Mouse (Mus musculus) A20 (cell line): ENCODE data around the gene Zfyve28.
A peak's percentile ranks its signal among the peaks of the same experiment; 100 is the strongest.

Experiments used
- DNase-seq: peaks from one replicate; pipeline ENCODE4 v3.0.0-alpha.2; 2011; ENCODE audit warnings: low read depth, low spot score

Zfyve28 gene

DNA sequence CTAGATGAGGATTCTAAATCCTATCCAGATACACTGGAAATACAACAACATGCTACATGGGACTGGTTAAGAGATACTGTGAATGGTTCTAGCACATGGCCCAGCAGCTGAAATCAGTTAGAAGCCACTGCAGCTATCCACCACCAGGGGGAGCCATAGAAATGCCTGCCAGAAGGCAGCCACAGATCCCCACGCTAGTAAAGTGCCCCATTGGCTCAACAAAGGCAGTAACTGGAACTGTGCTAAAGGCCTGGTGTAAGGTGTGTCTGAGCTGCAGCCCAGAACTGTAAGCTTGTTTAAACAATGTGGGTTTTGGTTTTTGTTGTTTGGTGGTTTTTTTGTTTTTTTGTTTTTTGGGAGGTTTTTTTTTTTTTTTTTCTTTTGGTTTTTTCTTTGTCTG is 78.0 kb downstream of the Zfyve28 start:
- DNase-seq, result peak; percentile 83

DNA sequence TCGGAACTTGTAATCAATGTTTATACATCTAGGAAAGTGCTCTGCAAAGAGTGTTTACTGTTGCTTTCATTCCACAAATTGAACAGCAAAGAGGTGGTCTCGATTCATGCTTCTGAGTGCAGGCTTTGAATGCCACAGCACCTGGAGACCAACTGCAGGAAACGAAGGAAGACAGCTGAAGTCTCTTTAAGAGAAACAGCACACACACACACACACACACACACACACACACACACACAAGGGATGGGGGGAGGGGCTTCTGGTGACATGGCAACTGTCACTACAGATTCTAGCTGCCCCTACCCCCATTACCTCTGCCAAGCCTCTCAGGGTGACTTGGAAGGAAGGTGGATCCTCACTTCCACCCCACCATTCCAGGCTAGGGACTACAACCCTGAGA is 80.7 kb downstream of the Zfyve28 start:
- DNase-seq, result no peak

DNA sequence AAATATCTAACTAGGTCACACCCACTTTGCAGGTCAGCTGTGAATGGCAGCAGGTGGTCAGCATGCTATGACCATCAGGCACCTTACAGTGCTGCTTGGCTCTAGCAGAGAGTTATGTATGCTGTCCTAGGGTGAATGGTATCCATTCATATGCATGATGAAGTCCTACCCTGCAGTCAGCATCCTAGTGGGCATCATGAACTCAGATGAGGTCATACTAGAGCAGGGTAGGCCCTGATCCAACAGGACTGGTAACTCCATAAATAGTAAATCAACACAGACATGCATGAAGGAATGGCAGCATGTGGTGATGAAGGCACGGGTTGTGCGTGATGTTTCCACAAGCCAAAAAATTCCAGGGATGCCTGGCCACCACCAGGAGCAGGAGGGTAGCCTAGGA is 82.5 kb downstream of the Zfyve28 start:
- DNase-seq, result no peak

DNA sequence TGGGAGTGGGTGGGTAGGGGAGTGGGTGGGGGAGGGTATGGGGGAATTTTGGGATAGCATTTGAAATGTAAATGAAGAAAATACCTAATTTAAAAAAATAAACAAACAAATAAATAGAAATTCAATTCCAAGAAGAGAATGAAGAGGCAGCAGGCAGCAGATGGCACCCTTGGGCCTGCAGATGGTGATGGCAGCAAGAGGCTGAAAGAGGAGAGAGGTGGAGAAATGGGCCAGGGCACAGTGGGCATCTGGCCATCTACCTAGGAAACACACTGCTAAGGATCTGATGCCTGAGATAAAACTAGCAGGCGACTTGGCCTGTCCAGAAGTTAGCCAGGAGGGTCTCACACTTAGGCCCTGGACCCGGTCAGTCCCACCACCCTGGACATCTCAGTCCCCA is 83.3 kb downstream of the Zfyve28 start:
- no peak for DNase-seq

DNA sequence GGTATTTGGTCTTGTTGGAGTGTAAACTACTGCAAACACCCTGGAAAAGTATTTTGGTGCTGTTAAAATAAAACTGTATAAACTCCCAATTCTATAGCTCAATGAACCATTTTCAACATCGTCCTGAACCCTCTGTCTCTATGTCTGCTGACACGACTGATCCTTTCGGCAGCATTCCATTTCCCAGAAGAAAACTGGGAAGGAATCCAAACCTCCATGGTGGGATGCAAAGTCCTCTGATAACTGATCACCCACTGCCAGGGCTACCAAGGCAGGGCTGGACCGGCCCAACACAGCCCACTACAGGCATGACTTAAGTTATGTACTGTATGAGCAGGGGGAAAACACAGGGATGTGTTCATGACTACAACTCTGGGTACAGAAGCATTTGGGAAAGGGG is 86.2 kb downstream of the Zfyve28 start:
- no peak for DNase-seq

DNA sequence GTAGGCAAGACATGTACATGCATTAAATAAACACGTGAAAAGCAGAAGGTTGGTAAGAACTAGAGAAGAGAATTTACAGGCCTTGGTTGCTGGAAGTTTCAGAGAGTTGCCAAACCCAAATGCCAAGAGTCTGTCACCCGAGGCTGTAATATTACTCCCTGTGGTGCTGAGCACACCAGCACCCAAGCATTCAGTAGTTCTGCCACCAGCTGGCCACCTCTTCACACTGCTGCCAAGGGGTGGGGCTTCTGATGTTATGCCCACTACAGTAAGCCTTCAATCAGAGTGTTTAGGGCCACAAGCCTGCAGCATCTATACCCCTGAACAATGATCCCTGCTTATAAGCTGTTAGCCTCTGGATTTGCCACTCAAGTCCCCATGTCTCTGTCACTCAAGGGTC is 86.9 kb downstream of the Zfyve28 start:
- peak; percentile 50 for DNase-seq

DNA sequence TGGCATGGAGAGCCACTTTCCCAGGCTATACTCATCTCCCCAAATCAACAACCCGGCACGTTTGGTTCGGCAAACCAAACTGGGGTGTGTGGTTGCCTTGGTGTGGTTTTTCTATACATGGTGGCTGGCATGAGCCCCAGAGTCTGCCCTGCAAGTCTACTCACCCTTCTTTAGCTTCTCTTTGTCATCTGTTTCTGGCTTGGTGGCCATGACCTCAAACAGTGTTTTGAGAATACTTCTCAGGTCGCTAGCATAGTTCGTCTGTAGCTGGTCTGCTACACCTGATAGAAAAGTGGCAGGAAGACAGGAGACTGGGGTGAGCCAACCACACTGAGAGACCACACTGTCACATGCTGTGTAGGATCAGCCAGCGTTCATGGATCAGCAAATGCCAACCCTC is 89.6 kb downstream of the Zfyve28 start:
- DNase-seq, result no peak

DNA sequence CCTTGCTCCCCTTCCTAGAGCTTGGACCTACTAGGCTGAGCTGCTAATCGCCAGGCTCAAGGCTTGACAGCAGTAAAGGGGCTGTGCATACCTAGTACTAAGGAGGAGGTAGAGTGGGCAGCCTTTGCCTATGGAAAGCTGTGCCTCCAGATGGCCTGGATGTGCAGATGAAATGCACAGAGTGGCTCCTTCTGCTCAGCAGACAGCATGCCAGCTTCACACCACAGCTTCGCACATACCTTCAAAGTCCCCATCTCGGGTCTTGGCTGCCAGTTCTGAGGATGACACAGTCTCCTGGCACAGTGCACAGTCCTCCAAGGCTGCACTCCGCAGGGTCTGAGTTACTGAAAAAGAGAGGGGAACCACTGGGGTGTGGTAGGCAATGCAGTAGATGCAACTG is 91.0 kb downstream of the Zfyve28 start:
- DNase-seq, result no peak

DNA sequence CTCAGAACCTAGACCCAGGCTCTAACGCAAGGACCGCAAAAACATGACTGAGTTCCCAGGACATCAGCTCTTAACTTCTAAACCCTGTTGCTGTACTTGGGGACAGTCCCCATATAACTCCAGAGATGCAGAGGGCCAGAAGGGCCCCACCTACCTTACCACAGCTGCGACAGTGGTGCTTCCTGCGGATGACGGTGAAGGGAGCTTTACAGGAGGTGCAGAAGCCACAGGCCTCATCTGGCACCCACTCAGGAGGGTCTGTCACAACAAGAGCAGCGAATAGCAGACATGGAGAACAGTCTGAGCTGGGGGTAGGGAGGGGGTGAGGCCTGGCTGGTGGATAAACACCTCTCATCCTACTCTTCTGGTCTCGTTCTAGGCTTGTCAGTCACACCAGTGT is 91.8 kb downstream of the Zfyve28 start:
- DNase-seq, result peak; percentile 51

DNA sequence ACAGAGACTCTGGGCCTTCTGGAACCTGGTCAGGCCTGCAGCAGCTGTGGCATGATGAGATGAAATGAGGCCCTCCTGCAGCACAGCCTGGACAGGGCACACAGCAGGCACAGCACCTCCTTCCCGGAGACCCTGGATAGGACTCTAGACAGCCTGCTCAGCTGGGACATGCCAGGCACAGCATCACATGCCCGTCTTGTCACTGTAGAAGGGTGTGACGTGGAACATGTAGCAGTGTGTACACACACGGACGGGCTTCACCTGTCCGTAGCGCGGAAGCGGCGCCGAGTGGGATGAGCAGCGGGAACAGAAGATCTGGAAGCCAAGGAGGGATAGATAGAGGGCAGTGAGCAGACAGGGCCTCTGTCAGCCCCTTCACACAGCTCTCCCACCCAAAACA is 92.5 kb downstream of the Zfyve28 start:
- no peak for DNase-seq

DNA sequence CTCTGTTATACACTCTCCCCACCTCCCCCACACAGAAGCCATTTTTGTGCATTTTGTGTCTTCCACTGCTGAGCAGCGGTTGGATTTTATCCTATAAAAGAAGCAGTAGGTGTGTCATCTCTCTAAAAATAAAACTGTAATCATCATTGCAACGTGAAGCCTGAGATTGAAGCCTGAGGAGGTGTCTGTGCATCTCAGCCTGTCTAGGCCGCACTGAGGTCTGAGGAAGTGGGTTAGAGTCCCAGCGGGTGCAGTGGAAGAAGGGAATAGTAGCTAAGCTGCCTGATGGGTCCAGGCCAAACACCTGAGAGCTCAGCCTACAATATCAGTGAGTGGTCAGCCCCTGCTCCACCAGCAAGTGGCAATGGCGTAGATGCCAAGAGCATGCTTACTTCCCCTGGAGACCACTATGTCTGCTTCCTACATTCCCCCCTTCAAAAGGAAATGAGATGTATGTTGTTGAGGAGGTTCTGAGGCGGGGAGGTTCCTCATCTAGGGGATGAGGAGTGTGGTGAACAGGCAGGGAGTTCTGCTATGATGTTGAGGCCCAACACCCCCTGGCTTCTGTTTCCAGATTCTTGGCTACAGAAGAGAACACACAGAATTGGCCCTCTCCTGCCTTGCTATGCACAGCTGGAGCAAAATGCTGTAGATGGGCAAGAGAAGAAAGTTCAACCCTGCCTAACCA is 93.1 kb downstream of the Zfyve28 start:
- DNase-seq, result no peak

DNA sequence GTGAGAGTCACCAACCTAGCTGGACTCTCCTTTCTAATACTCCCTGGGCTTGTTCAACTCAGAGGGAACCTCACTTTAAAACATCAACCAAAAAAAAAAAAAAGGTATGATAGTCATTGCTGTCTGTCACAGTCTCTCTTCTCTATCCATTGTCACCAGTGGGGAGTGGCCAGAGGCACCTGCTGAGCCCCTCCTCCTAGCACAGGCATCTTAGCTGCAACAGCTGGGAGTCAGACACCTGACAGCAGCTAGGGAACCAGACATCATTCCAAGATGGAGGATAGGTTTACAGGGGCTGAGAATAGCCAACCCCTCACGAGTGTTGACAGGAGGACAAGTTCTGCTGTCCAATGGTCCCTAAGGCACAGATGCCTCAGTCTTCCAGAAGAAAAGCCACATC is 93.8 kb downstream of the Zfyve28 start:
- no peak for DNase-seq

DNA sequence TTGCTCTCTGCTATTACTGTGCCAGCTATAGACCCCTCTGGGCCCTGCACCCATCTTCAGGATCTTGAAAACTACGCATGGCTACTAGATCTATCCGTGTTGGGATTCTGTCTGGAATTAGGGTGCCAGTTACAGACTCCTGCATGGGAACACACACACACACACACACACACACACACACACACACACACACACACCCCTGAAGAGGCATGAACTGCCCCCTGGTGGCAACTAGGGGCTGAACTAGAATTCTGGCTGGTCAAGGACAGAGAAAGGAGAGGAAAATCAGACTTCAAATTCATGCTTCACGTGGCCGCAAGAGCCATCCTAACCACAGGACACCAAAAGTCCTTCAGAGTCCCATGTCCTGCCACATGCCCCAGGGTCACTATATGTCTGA is 96.4 kb downstream of the Zfyve28 start:
- DNase-seq, result peak; percentile 54

DNA sequence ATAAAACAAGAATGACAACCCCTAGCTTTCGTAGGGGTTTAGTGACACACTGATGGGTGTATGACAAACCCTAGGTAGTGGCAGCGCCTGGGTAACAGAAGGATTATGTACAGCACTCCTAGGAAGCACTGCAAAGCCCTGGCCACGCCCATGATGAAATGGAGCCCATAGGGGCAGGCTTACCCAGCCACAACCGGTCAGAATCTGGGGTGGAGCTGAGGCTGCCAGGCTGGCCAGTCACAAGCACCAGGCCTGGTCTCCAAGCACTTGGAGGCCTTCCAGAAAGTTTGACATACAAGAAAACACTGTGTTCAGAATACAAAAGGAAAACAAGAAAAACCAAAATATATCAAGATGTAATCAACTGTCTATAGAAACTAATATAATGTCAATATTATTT is 97.2 kb downstream of the Zfyve28 start:
- DNase-seq, result no peak

DNA sequence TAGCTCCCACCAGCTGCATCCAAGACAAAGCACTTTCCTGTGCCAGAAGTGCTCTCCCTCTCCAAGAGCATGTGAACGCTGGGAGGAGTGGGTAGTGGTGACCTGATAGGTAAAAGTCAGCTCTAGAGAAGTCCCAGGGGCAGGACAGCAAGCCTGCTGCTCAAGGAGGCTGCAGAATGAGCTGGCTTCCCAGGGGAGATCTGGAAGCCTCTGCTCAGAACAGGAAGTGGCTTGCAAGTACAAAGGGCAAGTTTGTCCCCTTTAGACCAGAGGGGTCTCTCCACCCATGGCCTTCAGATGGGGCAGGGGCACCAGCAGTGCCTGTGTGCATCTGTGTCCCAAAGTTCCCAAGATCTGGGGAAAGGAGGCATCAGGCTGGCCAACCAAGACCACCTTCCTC is 98.7 kb downstream of the Zfyve28 start:
- no peak for DNase-seq

DNA sequence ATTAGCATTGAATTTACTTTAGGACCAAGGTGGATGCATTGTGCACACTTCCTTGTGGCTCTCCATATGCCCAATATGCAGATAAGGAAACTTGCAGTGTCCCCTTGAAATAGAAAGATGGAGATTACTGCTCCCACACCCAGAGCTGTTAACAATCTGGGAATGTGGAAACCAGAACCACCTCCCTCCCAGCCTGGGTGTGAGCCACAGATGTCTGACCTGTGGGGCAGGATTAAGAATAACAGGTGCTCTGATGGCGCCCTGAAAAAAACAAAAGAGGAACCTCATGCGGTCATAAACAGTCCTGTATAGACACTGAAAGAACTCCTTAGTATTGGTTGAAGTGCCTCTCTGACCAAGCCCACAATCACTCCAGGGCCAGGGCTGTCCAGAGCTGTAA is 99.4 kb downstream of the Zfyve28 start:
- peak; percentile 84 for DNase-seq

DNA sequence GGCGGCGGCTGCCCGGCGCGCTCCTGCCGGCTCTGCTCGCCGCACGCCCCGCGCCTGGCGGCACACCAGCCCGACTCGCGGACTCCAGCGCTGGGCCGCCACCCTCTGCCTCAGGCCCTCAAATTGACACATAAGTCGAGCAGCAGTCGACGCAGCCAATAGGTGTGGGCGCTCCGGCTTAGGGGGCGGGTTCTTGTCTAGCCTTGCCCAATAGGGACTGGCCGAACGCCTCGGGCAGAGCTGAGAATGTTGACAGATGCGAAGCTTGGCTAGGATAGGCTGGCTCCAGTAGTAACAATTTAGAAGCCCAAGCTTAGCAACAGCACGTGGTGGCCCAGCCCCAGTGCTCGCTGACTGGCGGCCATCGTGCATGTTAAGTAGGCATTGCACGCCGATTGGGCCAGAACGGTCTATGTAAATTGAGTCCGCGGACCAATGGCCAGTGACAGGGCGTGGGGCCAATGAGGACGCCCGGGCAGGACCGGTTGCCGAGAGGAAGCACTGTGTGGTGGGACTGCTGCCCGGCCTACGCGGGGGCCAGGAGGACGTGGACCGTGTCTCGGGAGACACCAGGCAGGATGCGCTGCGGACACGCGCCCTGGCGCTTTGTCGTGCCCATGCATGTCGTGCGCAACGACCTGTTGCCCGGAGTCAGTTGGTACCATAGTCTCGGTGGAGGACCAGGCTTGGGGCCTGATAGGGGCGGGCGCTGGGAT is 100.5 kb downstream of the Zfyve28 start, which contains the start of gene Mxd4:
Gene Mxd4, minus strand, starts transcription at position 120 of the 716 bp plus-strand sequence.
- peak; percentile 99 for DNase-seq

DNA sequence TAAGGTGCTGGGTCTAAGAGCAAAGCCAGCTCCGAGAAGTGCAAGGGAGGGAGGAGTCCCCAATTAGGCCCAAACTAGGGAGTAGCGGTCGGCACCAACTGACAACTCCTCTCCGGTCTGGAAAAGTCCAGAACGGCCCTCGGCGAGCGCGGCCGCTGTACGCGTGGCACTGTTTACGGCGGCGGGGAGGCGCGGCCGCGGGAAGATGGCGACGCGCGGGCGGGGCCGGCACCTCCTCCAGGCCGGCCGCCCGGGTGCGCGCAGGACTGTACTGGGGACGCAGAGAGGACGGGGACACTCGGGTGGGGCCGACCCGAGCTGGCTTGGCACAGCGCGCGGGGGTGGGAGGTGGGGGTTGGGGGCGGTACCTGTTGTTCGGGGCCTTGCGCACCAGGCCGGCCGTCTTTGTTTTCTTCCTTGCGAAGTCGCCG is 101.3 kb downstream of the Zfyve28 start:
- peak; percentile 54 for DNase-seq

DNA sequence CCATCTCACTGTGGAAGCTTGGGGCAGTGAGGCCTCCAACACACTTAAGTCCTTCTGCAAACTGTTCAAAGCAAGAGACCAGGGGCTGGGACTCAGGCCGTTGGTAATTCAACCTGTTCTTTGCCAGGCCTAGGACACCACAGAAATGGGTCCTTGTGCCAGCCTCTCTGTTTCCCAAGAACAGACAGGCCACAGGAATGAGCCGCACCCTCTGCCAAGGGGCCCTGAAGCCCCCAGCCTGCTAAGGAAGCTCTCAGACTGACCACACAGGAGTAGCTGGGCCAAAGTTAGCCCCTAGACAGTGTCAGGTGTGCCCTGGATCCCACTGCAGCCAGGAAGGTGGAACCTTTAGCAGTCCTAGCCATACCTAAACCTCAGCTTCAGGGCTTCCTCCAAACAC is 101.9 kb downstream of the Zfyve28 start:
- no peak for DNase-seq

DNA sequence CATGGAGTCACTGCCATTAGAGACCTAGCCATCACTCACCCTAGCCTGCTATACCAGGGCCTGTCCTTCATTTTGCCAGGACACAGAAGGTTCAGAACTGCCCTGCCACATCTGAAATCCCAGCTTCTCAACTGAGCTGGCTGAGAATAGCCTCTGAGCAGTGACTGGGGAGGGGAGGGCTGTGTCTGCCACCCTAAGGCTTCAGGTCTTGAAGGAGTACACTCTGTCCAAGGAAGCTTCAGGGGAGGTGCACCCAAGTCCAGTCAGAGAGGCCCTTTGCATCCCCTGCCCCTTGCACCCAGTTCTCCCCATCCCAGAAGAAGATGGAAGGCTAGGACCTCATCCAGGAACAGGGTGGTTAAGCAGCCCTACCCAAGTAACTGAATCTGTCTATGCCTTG is 102.5 kb downstream of the Zfyve28 start:
- DNase-seq, result no peak

DNA sequence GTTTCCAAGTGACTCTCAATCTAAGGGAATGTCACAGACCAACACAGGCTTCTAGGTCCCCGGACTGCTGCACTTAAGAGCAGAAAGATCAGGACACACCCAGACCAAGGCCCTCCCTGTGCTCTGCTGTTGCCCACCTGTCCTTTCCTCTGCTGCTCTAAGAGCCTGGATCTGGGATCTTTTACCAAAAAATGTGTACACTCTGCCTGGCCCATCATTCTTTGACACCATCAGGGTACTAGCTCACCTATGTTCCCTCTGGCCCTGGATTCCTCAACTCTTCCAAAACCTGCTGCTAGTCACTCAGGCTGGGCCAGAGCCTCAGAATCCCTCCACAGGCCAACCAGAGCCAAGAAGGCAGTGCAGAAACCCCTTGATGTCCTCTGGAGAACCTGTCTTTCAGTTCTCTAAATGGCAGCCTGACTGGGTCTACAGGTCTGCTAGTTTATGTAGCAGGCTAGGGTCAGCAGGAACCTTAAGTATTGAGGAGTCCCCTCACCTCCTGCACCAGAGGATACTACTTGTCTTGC is 103.1 kb downstream of the Zfyve28 start:
- DNase-seq, result no peak

DNA sequence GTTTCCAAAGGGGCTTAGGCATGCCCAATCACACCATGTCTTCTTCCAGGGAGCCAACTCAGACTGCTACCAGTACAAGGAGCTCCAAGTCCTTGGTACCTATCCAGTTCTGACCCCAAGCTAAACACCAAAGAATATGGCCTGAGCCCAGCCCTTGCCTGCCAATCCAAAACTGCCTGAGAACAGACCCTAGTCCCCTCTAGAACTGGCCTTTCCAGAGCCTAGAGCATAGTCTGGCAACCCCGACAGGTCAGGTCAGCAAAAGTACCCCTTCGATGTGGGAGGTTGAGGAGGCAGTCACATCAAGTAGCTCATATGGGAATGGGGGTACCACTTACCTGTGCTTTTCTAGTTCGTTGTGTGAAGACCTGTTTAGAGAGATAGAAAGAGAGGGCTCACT is 104.3 kb downstream of the Zfyve28 start:
- no peak for DNase-seq
